Mouse (Mus musculus): ENCODE measurements around the gene Ptges2.
A peak's percentile ranks its signal among the peaks of the same experiment; 100 is the strongest.

Gene Ptges2

GRCm38 (mm10) chr2:32415801-32416200 lies 20.1 kb downstream of the Ptges2 start:
- DNase-seq (ENCODE audit: low read depth, low spot score): no peak

DNA sequence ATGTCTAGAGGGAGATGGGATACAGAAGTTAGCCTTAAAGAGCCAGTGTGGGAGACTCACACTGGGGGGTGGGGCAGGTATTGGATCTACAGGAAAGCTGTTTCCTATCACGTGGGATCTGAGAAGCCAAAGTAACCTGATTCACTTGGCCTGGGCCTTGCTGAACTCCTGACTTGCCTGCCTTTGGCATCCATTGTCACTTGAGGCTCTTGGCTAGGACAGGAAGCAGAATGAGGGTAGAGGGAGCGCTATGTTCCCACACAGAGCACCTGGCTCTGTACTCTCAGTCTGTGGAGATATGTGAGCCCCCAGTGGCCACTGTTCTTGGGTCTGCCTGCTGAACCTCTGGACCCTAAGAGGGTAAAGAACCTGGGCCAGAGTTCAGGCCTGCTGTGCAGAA lies 20.9 kb downstream of the Ptges2 start:
- no peak for DNase-seq (ENCODE audit: low read depth, low spot score)

DNA sequence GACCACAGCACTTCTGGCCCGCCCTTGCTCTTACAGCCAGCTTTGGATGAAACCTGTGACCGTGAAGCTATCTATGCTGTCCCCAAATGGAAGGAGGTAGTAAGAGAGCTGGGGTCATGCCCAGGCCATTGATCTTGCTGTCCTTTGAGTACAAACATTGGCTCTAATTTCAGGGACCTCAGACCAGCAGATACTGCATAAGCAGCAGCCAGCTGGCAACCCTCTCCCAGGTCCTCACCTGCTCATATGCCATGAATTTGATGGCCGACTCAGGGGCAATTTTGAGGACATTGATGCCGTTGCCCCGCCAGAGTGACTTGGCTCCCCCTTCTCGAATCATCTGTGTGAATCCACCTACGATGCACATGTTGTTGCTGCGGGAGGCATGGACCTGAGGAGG lies 21.8 kb downstream of the Ptges2 start:
- no peak for DNase-seq (ENCODE audit: low read depth, low spot score)

- DNase-seq (ENCODE audit: low read depth, low spot score): peak; percentile 77
Measured at GRCm38 (mm10) chr2:32418430-32419151, 22.9 kb downstream of the Ptges2 start.

DNA sequence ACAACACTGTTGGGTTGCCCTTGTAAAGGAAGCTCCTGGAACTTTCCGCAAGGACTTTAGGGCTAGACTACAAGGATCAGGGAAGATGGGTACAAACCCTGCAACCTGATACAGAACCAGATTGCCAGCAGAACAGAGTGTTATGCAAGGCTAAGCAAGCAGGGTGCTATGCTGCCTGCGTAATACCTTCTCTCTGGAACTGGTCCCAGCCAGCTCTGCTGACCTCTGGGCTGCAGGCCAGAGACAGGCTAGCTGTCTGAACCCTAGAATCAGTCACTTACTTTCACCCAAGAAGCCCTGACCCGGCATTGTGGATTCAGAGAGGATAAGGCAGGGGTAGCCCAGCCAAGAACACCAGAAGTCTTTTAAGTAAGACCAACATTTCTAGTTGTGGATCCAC lies 23.7 kb downstream of the Ptges2 start:
- no peak for DNase-seq (ENCODE audit: low read depth, low spot score)

DNA sequence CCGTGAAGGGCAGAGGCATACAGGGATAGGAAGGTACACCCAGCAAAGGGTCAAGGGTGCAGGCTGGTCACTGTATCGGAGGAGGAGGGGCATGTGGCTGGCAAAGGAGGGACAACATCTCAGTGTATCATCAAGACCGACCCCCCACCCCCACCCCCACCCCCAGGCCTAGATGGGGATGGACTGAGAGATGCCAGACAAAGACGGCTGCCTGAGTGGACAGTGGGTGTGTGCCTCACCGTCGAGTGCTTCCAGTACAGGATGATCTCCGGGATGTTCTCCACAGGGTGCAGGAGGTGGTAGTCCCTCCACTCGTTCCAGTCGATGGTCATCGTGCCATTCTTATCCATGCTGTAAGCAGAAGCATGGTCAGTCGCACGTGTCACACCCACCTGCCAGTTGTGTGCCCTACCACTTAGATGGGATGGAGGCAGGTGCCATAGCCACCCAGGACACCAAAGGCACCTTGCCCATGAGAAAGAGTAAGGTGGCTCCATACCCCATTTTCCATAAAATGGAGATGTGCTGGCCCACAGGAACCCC lies 24.4 kb downstream of the Ptges2 start:
- DNase-seq (ENCODE audit: low read depth, low spot score): no peak

DNA sequence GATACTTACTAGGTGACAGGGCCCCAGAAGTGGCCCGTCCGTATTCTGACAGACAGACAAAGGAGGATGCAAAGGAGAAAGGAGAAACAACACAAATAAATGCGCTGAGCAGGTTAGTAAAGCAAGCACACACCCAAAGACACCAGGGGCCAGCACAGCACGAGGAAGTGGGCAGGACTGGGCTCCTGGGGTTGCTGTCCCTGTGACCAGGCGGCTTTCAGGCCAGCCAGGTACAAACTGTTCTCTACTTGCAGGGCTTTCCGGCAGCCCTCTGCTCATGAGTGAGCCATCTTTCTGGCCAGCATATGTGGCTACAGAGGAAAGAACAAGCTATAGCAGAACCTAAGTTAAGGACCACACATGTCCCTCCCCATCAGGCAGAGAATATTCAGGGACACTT lies 25.0 kb downstream of the Ptges2 start:
- DNase-seq (ENCODE audit: low read depth, low spot score): no peak

- no peak for DNase-seq (ENCODE audit: low read depth, low spot score)
Measured at GRCm38 (mm10) chr2:32421851-32422251, 26.2 kb downstream of the Ptges2 start.

DNA sequence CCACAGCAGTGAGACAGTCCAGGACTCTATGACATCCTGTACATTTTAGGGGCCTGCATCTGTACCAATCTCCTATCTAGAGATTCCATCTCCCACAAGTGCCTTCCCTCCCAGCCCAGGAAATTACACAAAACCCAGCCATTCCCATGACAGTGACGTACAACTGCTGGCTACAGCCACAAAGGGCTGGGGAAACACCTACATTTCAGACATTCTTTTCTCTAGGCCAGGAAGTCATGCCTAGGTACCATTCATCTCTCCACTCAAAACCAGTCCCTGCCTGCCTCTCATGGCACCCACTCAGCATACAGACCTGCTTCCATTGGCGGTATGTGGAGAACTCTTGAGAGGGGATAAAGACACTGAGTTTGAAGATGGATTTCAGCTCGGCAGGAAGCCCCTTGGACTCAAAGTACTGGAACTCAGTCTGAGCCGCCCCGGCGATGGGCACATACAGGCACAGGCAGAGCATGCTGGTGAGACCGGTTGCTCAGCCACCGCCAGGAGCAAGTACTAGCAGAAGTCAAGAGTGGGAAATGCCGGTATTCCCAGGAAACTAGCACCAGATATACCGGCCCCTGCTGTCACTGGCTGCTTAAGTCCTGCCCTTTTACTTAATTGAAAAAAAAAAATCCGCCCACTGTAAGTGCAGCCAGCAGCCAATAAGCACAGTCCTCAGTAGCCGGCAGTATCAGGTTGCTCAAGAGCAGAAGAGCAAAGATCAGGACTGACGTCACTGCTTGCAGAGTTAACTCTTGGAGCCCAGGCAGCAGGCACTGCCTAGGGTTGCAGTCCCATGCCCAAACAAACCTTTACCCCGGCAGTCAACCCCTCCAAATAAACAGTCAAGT lies 28.0 kb downstream of the Ptges2 start:
- no peak for DNase-seq (ENCODE audit: low read depth, low spot score)

DNA sequence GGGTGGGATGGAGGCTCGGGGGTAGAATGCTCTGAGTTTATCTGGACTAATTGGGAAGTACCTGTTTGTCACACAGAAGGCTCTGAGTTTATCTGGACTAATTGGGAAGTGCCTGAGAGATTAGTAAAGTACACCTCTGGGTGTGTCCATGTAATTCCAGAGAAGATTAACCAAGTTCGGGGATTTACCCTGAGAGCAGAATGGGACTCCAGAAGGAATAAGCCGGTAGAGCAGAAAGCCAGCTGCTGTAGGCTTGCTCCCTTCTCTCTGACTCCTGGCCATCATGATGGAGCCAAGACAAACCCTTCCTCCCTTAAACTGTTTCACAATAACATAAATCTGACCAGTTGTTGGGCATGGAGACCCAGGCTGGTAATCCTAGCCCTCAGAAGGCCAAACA lies 29.1 kb downstream of the Ptges2 start:
- DNase-seq (ENCODE audit: low read depth, low spot score): no peak

- DNase-seq (ENCODE audit: low read depth, low spot score): no peak
Measured at GRCm38 (mm10) chr2:32425568-32425967, 29.9 kb downstream of the Ptges2 start.

- no peak for DNase-seq (ENCODE audit: low read depth, low spot score)
Measured at GRCm38 (mm10) chr2:32426141-32426540, 30.4 kb downstream of the Ptges2 start.

DNA sequence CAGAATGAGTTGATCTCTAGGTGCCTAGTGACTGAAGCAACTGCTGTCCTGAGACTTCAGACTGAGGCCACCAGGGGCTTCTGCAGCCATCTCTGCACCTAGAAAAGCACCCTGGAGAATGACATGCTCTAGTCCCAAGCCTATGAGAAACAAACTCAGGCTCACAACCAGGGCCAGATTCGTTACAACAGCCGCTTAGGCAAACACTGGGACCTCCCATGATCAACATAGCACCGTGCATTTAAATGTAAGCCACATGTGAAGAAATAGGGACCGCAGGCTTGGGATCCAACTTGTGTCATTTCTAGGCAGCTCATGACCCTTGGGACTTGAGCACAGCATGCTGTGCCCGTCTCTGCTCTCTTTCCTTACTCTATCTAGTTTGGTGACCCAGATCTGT lies 32.0 kb downstream of the Ptges2 start:
- DNase-seq (ENCODE audit: low read depth, low spot score): no peak

GRCm38 (mm10) chr2:32428262-32428722 lies 32.6 kb downstream of the Ptges2 start:
- no peak for DNase-seq (ENCODE audit: low read depth, low spot score)

DNA sequence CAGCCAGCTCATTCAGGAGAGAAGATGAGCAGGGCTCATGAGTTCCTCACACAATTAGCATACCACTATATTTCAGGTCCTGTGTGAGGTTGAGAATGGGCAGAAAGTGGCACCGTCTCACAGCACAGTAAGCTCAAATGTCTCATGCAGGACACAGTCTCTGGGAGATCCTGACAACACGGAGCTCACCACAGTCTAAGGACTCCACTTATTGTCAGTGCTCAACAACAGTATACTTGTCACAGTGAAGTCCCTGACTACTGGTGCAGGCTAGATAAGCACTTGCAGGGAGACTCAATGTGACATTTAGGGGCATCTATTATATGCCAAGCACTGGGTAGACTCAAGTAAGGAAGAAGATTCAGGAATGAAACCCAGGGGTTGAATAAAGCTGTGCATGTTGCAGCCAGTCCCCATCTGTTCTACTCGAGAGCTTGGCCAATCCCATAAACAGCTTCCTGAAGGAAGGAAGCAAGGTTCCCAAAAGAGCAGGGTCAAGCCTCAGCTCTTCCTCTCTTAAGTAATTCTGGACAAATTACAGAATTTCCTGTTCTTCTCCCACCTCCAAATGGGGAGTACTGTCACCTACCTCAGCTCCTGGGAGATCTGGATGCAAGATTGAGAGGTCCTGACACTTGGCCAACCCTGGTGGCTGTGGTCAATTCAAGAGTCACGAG lies 33.7 kb downstream of the Ptges2 start:
- DNase-seq (ENCODE audit: low read depth, low spot score): no peak

DNA sequence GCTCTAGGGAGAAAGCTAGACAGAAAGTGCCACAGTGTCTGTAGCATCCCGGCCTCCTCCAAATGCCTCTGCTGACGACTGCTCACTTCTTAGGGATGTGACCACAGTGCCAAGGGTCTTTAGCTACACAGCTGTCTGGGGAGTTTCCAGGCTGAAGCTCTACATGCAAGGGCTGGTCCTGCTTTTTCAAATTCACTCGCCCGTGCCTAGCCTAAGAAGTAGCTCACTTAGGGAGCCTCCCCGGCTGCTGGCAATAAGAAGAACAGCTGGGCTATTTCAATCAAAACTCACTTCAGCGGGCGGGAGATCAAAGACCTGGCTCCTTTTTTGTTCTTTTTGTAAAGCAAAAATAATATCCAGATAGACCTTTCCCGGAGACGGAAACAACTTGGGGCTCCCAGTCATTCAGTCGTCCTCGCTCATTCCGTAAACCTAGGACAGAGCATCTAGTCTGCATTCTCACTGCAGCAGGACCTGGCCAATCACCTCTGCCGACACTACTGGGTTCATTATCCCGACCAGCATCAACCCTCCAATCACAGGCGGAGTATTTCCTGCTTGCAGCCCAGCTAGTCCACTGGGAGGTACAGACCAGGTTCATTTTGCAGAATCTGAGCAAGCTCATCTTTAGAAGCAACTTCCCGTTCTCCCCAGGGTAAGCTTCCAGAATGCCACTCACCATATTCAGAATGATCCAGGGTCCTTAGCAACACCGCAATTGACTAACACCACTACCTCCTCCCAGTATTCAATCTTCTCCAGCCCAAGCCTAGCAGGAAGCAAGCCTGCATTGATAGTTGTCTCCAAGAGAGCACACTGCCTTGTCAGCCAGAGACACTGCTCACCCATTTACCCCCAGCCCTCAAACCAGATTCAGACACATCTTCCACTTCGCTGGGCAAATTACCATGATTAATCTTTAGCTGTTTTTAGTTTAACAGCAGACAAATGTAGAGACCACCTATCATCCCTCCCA lies 35.3 kb downstream of the Ptges2 start:
- peak; percentile 65 for DNase-seq (ENCODE audit: low read depth, low spot score)

DNA sequence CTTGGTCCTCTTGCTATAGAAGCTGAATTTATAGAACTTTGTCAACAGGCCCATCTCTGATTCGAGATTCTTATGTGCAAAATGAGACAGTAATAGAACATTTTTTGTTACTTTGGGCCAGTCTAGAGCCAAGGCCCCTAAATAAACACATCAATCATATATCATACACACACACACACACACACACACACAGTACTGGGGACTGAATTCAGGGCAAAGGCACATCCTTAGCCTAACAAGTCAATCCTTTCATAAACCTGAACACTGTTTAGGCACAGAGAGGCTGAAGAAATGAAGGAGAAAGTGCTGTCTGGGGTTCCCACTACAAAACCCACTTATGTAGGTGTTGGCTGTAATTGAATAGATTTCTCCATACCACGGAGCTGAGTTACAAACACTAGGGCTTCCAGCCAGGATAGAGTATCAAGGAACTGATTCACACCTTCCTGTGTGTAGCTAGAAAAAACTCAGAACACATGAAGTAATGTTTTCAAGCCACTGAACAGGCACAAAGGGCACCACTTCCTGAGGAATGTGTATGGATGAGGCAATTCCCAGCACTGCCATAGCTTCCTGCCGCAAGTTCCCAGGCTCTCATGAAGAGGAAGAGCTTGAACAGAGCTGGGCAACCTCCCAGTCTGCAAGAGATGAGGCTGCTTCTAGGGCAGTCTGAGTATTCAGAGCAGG lies 41.1 kb downstream of the Ptges2 start:
- DNase-seq (ENCODE audit: low read depth, low spot score): no peak

DNA sequence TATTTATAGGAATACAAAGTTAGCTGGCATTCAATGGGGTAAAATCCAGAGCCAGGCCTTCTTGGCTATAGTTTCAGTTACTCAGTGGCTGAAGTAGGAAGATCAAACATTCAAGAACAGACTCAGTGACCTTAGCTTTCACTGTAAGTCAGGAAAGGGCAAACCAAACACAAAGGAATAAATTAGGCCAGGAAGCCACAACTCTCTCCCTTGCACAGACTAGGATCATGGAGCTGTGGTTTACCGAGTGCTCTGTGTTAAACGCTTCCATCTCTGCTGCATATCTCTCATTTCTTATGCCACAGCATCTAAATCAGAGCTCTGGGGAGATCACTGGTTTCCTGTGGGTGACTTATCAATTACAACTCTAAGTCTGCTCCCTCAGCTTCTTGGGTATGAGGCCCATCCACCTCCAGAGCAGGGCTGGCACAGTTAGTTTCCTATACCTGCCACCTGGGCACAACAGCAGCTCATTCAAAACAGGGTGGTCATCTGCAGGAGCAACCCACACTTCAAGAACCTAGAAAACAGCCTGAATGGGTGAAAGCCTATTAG lies 42.0 kb downstream of the Ptges2 start:
- DNase-seq (ENCODE audit: low read depth, low spot score): no peak

GRCm38 (mm10) chr2:32438733-32439132 lies 43.0 kb downstream of the Ptges2 start:
- no peak for DNase-seq (ENCODE audit: low read depth, low spot score)

DNA sequence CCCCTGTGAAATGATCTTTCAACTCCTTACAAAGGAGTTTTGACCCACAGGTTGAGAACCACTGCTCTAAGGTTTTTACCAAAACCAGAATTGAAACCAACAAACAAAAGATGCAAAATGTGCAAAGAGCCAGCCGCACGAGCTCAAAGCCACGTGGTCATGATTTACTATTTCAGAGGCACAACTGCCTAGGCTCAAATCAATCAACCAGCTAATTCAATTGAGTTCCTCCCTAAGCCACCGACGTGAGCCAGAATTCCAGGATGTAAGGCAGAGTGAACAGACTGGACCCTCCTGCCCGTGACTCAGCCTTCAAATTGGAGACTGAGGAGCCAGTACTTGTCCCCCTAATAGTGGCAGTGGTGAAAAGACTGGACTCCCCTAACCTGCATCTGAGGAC lies 43.5 kb downstream of the Ptges2 start:
- DNase-seq (ENCODE audit: low read depth, low spot score): no peak

Data from retina, adult 2 months (tissue).